Mouse (Mus musculus): Measurements from ENCODE around the gene Meis2. TPM values are rescaled to one million over a fixed set of nuclear protein-coding genes. Genes with fewer than 3 reads are reported as not detected.

Gene Meis2
- polyA plus RNA-seq, 1 experiment from 2014 or later = 30.1 TPM

- peak overlapping the region; percentile 78 for H3K27ac ChIP-seq (replicated peaks)
- no peaks in the 10 kb centered on the region for H3K9me3 ChIP-seq
- peaks cover 18% of the 10 kb centered on the region for H3K36me3 ChIP-seq
- peak overlapping the region; percentile 54 for H3K4me2 ChIP-seq
- ATAC-seq (ENCODE audit: extremely low read depth, insufficient number of reproducible peaks, low FRiP score, low TSS enrichment) = no peak
- no peaks in the 10 kb centered on the region for H3K27me3 ChIP-seq (replicated peaks)
- peaks cover 48% of the 10 kb centered on the region for H3K4me1 ChIP-seq
- peak overlapping the region; percentile 50 for H3K9ac ChIP-seq
- WGBS = 14% methylated on average over 5 of the region's 5 CpGs
- no peak overlapping the region for H3K4me3 ChIP-seq
Measured at GRCm38 (mm10) chr2:115963293-115963835, 102.3 kb downstream of the Meis2 start.

DNA sequence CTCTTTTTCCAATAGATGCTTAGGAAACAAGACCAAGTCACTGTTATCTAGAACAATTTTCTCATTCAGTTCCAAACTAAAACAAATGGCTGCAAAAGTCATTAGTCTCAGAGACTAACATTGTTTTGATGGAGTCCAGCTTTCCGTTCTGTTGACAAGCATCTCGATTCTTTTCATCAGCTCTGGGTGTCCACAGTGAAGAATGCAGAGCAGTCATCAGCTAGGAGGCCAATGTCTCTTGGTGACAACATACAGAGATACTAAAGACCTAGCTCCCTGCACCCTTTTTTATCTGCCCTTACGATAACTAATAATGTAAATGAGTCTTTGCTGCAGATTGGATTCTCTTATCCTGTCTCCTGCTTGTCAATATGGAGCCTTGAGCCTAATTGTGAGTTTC lies 102.9 kb downstream of the Meis2 start:
- H3K4me2 ChIP-seq = peak overlapping the region; percentile 54
- no peak for ATAC-seq (ENCODE audit: extremely low read depth, insufficient number of reproducible peaks, low FRiP score, low TSS enrichment)
- H3K27me3 ChIP-seq (replicated peaks) = no peaks in the 10 kb centered on the region

GRCm38 (mm10) chr2:115962113-115962512 lies 103.5 kb downstream of the Meis2 start:
- H3K27me3 ChIP-seq (replicated peaks) = no peaks in the 10 kb centered on the region
- no peak for ATAC-seq (ENCODE audit: extremely low read depth, insufficient number of reproducible peaks, low FRiP score, low TSS enrichment)
- H3K36me3 ChIP-seq = peaks cover 18% of the 10 kb centered on the region
- peaks cover 57% of the 10 kb centered on the region for H3K4me1 ChIP-seq
- H3K4me3 ChIP-seq = no peak overlapping the region
- H3K4me2 ChIP-seq = no peak overlapping the region
- 73% methylated on average over 2 of the region's 2 CpGs for WGBS
- no peak overlapping the region for H3K27ac ChIP-seq (replicated peaks)
- H3K9ac ChIP-seq = no peak overlapping the region
- H3K9me3 ChIP-seq = no peaks in the 10 kb centered on the region

More for the DNA sequence above, 102.9 kb downstream of the Meis2 start:
- no peak overlapping the region for H3K9ac ChIP-seq
- WGBS = 17% methylated on average over 3 of the region's 3 CpGs
- no peaks in the 10 kb centered on the region for H3K9me3 ChIP-seq
- peaks cover 54% of the 10 kb centered on the region for H3K4me1 ChIP-seq
- H3K27ac ChIP-seq (replicated peaks) = peak overlapping the region; percentile 78
- H3K4me3 ChIP-seq = no peak overlapping the region
- H3K36me3 ChIP-seq = peaks cover 18% of the 10 kb centered on the region

- Histone ChIP-seq H3K4me1 (peaks cover 60% of the 10 kb centered on the region), H3K4me3 (no peak overlapping the region), H3K27me3 (replicated peaks) (no peaks in the 10 kb centered on the region), H3K27ac (replicated peaks) (no peak overlapping the region), H3K9ac (no peak overlapping the region), H3K36me3 (peaks cover 11% of the 10 kb centered on the region), H3K9me3 (no peaks in the 10 kb centered on the region), H3K4me2 (no peak overlapping the region)
- WGBS = 84% methylated on average over 7 of the region's 7 CpGs
- ATAC-seq (ENCODE audit: extremely low read depth, insufficient number of reproducible peaks, low FRiP score, low TSS enrichment) = no peak
Measured at GRCm38 (mm10) chr2:115960615-115961014, 105.0 kb downstream of the Meis2 start.

DNA sequence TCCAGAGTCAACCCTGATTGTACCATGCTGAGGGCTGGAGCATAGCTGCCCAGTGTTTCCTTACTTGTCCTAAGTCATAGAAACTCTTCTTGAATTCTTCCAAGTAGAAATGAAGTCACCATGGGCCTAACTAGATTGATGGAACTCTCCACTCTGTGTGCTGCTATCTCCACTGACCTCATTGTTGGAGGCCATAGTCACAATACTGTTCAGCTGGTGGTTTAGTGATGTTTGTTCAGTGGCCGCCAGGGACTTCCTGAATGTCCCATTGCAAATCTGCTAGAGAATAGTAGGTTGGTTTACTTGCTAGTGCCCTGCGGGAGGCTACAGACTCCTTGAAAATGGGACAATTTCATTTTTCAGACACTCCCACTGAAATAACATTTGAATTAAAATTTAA lies 108.9 kb downstream of the Meis2 start:
- H3K4me2 ChIP-seq = no peak overlapping the region
- no peak for ATAC-seq (ENCODE audit: extremely low read depth, insufficient number of reproducible peaks, low FRiP score, low TSS enrichment)
- H3K36me3 ChIP-seq = peaks cover 17% of the 10 kb centered on the region
- WGBS = 72% methylated on average over 2 of the region's 2 CpGs
- no peak overlapping the region for H3K9ac ChIP-seq
- no peak overlapping the region for H3K27ac ChIP-seq (replicated peaks)
- H3K4me1 ChIP-seq = peaks cover 24% of the 10 kb centered on the region
- no peak overlapping the region for H3K4me3 ChIP-seq
- H3K27me3 ChIP-seq (replicated peaks) = no peaks in the 10 kb centered on the region
- no peaks in the 10 kb centered on the region for H3K9me3 ChIP-seq

DNA sequence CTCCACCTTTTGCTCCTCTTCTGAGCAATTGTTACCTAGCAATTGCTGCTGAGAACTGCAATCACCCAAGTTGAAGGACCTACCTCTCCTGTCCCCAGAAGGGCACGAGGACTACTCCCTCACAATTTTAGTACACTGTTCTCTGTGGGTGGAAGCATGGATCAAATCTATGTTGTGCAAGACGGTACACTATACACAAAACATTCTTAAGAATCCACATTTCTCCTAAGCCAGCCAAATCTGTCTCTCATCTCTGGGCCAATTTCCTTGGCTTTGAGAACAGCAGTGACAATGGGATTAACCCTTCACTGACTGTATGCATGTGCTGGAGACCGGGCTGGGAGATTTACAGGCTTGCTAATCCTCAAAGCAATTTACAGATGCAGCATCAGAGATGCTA lies 115.0 kb downstream of the Meis2 start:
- H3K4me3 ChIP-seq = no peak overlapping the region
- H3K4me2 ChIP-seq = no peak overlapping the region
- no peak for ATAC-seq (ENCODE audit: extremely low read depth, insufficient number of reproducible peaks, low FRiP score, low TSS enrichment)
- peaks cover 38% of the 10 kb centered on the region for H3K4me1 ChIP-seq
- H3K27me3 ChIP-seq (replicated peaks) = no peaks in the 10 kb centered on the region
- H3K36me3 ChIP-seq = peaks cover 34% of the 10 kb centered on the region
- H3K27ac ChIP-seq (replicated peaks) = 0 out of 2 replicates have a peak overlapping the region, but pooled peaks have one; percentile 2
- no peaks in the 10 kb centered on the region for H3K9me3 ChIP-seq
- WGBS = 63% methylated on average over 3 of the region's 3 CpGs
- no peak overlapping the region for H3K9ac ChIP-seq

- Histone ChIP-seq H3K27ac (replicated peaks) (peak overlapping the region; percentile 80), H3K9me3 (no peaks in the 10 kb centered on the region), H3K4me1 (peaks cover 38% of the 10 kb centered on the region), H3K4me2 (peak overlapping the region; percentile 9; the same call in 1 of the 2 replicates), H3K9ac (no peak overlapping the region), H3K36me3 (peaks cover 35% of the 10 kb centered on the region), H3K4me3 (no peak overlapping the region), H3K27me3 (replicated peaks) (no peaks in the 10 kb centered on the region)
- peak; percentile 58; the same call in 1 of the 2 replicates for ATAC-seq (ENCODE audit: extremely low read depth, insufficient number of reproducible peaks, low FRiP score, low TSS enrichment)
- 56% methylated on average over 7 of the region's 7 CpGs for WGBS
Measured at GRCm38 (mm10) chr2:115948630-115949426, 116.8 kb downstream of the Meis2 start.

GRCm38 (mm10) chr2:115947714-115948226 lies 117.9 kb downstream of the Meis2 start:
- peak overlapping the region; percentile 80; the same call in 1 of the 2 replicates for H3K27ac ChIP-seq (replicated peaks)

GRCm38 (mm10) chr2:115943044-115943443 lies 122.6 kb downstream of the Meis2 start:
- WGBS = 84% methylated on average over 8 of the region's 8 CpGs
- no peak overlapping the region for H3K9ac ChIP-seq
- H3K27ac ChIP-seq (replicated peaks) = no peak overlapping the region
- no peaks in the 10 kb centered on the region for H3K27me3 ChIP-seq (replicated peaks)
- peaks cover 41% of the 10 kb centered on the region for H3K4me1 ChIP-seq
- H3K36me3 ChIP-seq = peaks cover 32% of the 10 kb centered on the region
- no peak for ATAC-seq (ENCODE audit: extremely low read depth, insufficient number of reproducible peaks, low FRiP score, low TSS enrichment)
- no peak overlapping the region for H3K4me2 ChIP-seq
- no peaks in the 10 kb centered on the region for H3K9me3 ChIP-seq
- no peak overlapping the region for H3K4me3 ChIP-seq

More at GRCm38 (mm10) chr2:115947714-115948226, 117.9 kb downstream of the Meis2 start:
- peaks cover 35% of the 10 kb centered on the region for H3K36me3 ChIP-seq
- H3K9me3 ChIP-seq = no peaks in the 10 kb centered on the region
- no peak overlapping the region for H3K4me2 ChIP-seq
- peaks cover 43% of the 10 kb centered on the region for H3K4me1 ChIP-seq
- H3K9ac ChIP-seq = no peak overlapping the region
- no peak overlapping the region for H3K4me3 ChIP-seq
- WGBS = 26% methylated on average over 7 of the region's 7 CpGs
- no peak for ATAC-seq (ENCODE audit: extremely low read depth, insufficient number of reproducible peaks, low FRiP score, low TSS enrichment)
- no peaks in the 10 kb centered on the region for H3K27me3 ChIP-seq (replicated peaks)

DNA sequence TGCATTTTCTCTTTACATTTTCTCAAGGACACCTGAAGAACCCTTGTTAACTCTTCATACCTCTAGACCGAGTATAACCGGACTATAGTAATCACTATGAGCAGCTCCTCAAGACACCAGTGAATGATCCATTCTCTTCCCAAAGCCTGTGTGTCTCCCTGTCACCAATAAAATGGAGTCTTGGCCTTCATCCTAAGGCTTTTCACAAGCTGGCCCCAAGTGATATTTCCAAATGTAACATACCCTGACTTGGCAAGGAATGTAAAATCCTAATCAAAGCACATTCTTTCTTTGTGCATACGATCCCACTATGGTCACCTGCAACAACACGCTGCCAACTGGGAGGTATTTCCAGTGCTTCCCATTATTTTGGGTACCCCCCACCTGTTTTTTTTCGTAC lies 125.8 kb downstream of the Meis2 start:
- Histone ChIP-seq H3K27ac (replicated peaks) (no peak overlapping the region), H3K4me3 (no peak overlapping the region), H3K9ac (no peak overlapping the region), H3K4me2 (no peak overlapping the region), H3K4me1 (peaks cover 54% of the 10 kb centered on the region), H3K27me3 (replicated peaks) (no peaks in the 10 kb centered on the region), H3K9me3 (no peaks in the 10 kb centered on the region), H3K36me3 (peaks cover 12% of the 10 kb centered on the region; the same call in 1 of the 2 replicates)
- no peak for ATAC-seq (ENCODE audit: extremely low read depth, insufficient number of reproducible peaks, low FRiP score, low TSS enrichment)
- 77% methylated on average over 5 of the region's 5 CpGs for WGBS

- Histone ChIP-seq H3K9ac (no peak overlapping the region), H3K4me1 (peaks cover 56% of the 10 kb centered on the region), H3K9me3 (no peaks in the 10 kb centered on the region), H3K27ac (replicated peaks) (0 out of 2 replicates have a peak overlapping the region, but pooled peaks have one; percentile 29), H3K36me3 (peaks cover 12% of the 10 kb centered on the region; the same call in 1 of the 2 replicates), H3K4me3 (no peak overlapping the region), H3K4me2 (no peak overlapping the region), H3K27me3 (replicated peaks) (no peaks in the 10 kb centered on the region)
- ATAC-seq (ENCODE audit: extremely low read depth, insufficient number of reproducible peaks, low FRiP score, low TSS enrichment) = no peak
- WGBS = 71% methylated on average over 8 of the region's 8 CpGs
Measured at GRCm38 (mm10) chr2:115938926-115939563, 126.6 kb downstream of the Meis2 start.
